Mouse (Mus musculus) B cell, adult 2 months (primary cell): Measurements from ENCODE around the gene Plpp3.

Experiments used
- DNase-seq, 2 experiments: peaks; one replicate each; pipeline ENCODE4 v3.0.0; 2022

The Plpp3 gene

DNA sequence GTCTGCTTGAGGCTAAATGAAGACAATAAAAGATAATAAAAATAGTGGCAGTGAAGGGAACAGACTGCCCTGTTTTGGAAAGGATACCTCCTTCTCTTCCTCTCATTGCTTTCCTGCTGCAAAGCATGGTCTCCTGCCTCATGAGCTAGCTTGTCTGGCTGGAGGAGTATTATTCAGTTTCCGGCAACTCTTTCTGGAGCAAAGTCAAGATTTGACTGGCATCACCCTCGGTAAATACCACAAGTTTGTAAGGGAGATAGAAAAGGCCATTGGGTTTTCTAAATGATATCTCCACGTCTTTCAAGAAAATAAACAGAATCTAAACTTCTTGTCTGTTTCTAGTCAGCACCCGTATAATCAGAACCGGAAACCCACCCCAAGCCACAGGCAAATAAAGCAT lies 34.4 kb downstream of the Plpp3 start:
- no peak for DNase-seq

- no peak for DNase-seq
These were observed 35.5 kb downstream of the Plpp3 start for GRCm38 (mm10) chr4:105192665-105193064.

DNA sequence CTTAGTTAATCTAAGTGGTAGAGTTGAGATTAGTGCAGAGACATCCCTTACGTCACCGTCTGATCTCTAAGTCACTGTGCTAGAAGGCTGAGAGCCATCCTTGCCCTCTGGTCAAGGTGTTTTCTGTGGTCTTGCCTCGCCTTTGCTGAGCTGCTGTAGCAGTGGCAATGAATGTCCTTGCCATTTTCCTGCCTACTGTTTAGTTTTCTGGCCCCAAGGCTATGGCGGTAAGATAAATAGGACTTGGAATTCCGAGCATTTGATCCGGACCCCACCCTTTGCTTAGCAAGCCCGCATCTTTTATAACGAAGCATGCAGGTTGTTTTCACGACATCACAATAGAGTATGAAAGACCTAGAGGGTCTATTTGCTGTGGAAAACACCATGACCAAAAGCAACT lies 38.1 kb downstream of the Plpp3 start:
- DNase-seq = no peak

GRCm38 (mm10) chr4:105196099-105196498 lies 39.0 kb downstream of the Plpp3 start:
- no peak for DNase-seq

DNA sequence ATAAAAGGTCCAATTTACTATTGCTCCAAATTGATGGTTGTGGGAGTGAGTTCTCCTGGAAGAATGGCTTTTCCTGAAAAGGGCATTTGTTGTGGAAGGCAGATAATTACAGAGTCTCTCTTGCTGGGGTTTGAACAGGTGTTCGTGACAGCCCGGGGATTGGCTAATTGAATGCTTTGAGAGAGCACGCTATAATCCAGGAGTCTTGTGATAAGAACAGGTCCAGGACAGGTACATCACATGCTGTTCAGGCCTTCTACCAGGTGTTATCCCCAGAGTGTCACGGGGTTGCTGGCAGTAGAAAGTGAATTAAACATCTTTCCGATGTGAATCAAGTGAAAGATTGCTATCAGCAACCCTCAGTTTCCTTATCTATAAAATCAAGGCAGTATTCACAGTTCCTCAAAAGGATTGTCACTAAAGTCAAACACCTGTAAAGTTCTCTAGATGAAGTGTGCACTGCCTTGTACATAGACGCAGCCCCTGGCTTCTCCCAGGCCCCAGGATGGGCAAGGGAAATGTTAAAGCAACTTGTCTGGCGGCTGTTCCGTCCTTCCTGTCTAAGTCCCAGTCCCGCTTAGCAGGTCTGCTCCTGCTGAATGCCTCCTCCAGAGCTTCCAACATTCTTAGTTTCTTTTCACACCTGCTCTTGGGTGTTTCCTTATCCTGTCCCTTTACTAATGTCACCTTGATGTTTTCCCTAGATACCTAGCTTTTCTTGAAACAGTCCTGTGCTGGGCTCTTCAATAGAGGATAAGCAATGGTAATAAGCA lies 40.0 kb downstream of the Plpp3 start:
- no peak for DNase-seq

DNA sequence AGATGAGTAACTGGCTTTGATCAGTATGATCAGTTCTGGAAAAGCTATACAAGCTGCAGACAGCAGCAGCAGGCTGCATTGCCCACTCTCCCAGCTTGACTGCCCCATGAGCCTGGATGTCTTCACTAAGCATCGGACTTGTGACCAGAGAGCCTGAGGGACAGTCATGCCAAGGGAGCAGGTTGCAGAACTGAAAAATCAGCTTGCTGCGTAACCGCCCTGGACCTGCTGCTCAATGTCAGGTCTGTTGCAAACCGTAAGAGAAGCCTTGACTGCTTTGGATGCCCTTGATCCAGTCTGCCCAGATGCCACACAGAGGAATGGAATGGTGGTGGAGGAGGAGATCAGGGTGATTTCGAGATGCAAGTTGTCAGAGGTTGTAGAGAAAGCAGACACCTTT lies 41.5 kb downstream of the Plpp3 start:
- no peak for DNase-seq

DNA sequence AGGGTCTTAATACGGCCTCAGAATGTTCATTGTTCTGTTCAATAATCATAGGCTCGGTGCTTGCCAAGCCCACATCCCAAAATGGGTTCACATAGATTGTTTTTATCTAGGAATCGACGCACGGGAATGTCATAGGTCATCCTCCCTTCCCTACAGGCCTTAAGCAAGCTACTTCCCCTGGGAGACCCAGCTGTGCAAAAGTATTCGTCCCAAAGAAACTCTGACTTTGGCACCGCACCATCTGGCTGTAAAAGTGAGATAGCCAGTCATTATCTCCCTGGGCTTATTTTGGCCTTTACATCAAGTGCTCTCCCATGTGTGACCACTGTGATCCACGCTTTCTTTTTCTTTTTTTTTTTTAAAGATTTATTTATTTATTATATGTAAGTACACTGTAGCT lies 42.2 kb downstream of the Plpp3 start:
- DNase-seq = no peak

DNA sequence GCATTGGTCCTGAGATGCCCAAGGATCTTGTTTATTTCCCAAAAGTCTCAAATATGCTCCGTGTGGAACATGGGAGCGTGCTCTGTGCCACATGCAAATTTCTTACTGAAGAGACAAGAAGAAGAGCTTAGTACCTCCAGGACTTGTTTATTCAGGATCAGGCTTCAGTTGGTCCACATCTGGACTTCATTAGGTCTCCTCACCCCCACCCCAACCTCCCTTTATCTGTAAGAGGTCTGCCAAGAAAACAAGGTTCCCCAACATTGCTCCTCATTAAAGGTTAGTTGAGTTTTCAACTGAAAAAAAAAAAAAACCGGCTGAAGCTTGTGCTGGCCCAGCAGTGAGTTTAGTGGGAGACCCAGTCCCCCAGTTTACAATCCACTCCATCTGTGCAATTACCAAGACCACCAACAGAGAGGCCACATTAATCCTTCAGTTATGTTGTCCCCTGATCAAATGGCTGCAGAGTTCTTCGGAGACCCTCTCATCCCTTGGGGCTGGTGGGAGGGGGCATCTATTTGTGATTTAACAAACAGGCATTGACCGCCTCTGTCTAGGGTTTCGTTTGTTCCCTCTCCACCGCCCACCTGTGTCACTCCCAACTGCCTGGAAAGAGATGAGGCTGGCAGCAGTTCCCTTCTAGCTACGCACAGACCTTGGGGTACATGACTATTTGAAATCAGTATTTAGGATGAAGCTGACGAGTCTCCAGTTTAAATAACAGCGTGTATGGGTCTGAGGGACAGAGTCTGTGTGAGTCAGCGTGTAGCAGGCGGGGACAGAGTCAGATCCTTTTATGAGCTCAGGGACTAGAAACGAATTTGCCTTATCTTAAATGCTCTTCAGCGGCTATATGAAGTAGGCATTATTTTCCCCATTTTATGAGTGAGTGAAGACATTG lies 43.7 kb downstream of the Plpp3 start:
- no peak for DNase-seq

DNA sequence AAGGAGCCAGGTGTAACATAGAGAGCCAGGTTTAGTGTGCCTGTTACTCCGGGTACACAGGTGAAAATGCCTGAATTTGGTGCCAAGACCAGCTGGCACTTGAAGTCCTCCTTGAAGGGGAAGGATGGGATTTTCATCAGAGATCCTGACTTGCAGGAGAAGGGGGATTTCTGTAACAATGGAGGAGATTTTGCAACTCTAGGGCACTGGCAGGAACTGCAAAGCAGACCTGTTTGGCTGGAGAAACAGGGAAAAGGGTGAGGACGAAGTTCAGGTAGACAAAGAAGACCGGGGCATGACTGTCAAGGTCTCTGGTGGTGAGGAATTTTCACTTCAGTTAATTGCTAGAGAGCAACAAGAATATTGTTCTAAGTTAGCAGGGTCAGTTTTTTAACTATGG lies 45.3 kb downstream of the Plpp3 start:
- no peak for DNase-seq

DNA sequence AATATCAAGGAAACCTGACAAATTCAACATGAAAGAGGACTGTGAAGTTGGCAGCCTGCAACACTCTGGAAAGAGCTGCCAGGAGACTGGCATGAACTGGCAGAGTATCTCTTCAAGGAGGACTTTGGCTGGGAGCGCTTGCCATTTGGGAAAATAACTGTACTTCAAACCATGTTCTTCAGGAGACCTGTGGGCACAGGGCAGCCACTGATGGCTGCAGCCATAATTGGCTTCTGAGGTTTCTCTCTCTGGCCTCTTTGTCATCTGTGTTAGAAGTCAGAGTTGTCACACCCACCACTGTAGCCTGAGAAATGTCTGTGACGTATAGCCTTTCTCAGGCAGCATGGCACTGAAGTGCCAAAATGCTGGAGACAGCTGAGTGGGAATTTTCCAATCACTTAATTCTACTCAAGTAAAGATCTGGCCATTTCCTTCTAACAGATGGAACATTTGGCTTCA lies 46.2 kb downstream of the Plpp3 start:
- DNase-seq = no peak

DNA sequence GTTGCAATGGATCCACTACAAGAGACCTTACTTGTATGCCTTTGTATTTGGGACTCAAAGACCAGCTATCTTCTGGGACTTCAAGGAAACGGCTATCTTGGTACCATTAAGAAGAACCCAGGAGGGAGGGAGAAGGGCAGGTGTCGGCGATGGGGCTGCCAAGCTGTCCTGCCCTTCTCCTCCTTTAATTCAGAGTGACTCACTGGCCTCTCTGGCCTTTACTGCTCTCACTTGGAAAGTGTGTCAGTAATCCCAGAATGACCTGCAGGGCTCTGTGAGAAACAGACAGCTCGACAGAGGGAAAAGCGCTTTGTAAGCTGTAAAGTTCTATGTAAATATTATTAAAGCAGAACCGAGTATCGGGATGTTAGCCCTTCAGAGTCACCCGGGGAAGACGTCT lies 46.9 kb downstream of the Plpp3 start:
- DNase-seq = no peak

DNA sequence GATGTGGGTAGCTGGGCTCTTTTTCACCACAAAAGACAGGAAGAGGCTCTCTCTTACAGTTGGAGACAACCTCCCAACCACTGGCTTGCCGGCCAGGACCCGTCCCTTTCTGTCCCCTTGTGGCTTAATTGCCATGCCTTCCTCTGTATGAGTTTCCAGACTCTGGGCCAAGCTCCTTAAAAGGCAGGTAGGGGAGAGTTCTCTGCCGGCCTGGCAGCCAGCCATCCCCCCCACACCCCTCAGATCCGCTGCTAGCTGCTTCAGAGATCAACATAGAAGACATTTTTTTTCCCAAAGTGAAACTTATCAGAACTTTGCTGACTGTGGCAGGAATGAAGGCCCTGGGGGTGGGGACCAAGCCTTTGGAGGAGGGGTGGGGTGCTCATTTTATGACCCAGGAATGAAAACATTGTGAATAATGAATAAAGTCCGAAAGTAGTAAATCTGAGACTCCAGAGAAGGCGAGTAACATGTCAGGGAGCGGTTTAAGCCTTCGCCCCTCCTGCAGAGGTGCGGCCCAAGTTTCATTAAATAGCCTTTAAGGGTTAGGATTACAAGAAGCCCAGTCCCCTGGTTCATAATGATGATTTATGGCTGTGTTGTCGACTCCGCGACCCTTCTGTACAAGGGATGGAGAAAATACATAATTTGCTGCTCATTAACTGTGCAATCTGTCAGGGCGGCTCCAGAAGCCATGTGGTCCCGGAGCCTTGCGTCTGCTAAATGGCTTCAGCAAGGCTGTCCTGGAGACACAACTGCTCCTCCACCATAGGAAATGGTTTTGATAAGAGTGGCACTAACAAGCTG lies 48.1 kb downstream of the Plpp3 start:
- no peak for DNase-seq

DNA sequence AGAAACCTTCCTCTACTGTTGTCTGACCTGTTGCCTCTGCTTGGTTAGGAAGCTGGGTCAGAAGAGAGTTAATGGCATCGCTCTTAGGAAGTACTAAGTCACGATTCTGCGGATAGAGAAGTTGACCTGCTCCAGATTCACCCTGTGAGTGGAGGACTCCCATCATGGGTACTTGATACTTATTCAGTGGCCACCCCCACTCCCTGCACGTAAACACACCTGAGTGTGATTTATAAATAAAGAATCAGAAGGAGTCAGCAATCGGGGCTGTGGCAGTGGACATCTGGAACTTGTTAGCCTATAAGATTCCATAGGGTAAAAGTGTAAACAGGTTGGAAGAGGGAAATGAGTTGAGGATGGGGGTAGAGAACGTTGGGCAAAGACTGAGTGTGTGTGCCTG lies 49.0 kb downstream of the Plpp3 start:
- no peak for DNase-seq

DNA sequence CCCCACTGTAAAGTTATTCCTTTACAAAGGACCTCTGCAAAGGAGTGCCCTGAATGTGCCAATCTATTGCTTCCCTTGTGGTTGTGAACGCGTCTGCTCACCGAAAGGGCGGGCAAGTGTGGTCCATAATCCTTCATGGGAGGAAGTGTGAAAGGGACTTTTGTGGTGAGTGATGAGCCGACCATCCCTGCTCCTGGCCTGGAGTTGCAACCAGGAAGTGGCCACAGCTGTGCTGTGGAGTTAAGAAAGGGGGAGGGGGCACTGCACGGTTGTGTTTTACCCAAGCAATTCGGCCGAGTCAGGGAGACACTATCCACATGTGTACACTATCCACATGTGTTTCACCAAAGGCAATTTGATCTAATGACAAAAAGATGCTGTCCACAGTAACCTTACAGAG lies 49.8 kb downstream of the Plpp3 start:
- DNase-seq = no peak

- DNase-seq = no peak
These were observed 50.5 kb downstream of the Plpp3 start for GRCm38 (mm10) chr4:105207641-105208040.

GRCm38 (mm10) chr4:105208977-105209376 lies 51.8 kb downstream of the Plpp3 start:
- no peak for DNase-seq

- DNase-seq = no peak
These were observed 56.2 kb downstream of the Plpp3 start for GRCm38 (mm10) chr4:105213314-105213713.

GRCm38 (mm10) chr4:105214438-105214837 lies 57.3 kb downstream of the Plpp3 start:
- DNase-seq = no peak

DNA sequence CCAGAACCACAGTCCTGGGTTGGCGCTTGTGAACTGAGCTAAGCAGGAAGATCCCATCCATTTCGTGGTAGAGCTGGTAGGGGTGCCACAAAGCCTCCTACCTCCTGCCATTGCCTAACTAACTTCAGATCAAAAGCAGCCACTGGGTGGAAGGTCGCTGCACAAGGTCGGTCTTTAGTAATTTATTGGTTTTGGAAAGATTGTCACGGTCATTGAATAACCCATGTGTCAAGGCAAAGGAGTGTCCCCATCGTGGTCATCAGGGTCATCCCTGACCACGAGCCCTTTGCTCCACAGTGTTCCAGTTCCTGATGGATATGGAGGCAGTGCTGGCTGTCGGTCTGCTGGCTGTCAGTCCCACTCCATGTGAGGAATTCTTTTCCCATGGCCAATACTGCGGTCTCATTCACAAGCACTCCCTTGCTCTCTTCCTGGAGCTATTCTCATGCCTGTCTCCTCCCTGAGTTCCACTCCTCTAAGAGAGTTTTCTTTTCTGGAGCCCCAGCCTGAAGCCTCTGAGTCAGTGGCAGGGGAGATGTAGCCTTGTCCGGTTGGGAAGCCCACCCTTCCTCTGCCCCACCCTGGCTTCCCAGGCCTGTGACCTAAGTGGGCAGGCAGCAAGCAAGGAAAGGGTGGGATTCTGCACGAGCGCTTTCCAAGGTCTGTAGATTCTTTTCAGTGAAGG lies 58.7 kb downstream of the Plpp3 start:
- DNase-seq = no peak

GRCm38 (mm10) chr4:105218202-105218601 lies 61.1 kb downstream of the Plpp3 start:
- no peak for DNase-seq

GRCm38 (mm10) chr4:105219316-105219715 lies 62.2 kb downstream of the Plpp3 start:
- no peak for DNase-seq

- no peak for DNase-seq
These were observed 63.7 kb downstream of the Plpp3 start for GRCm38 (mm10) chr4:105220849-105221248.
